Mouse (Mus musculus) intestine, embryonic 14.5 days (tissue): ENCODE measurements around the gene R3hcc1l. TPM values are rescaled to one million over a fixed set of nuclear protein-coding genes. Genes with fewer than 3 reads are reported as not detected.
A peak's percentile ranks its signal among the peaks of the same experiment; 100 is the strongest.

Experiments used
- ATAC-seq: fragments of 200-750 bp; cut with Nextera tagmentation; replicated peaks from 2 replicates; pipeline ENCODE4 v1.8.0; 2017; ENCODE audit warnings: low read depth, moderate number of reproducible peaks, moderate TSS enrichment, moderate library complexity; ENCODE audit not compliant: low FRiP score, low TSS enrichment
- DNase-seq: peaks from one replicate; pipeline ENCODE4 v3.0.0-alpha.2; 2018; ENCODE audit warnings: low spot score
- H3K27ac ChIP-seq: fragments of 300-500 bp; sonication (generic); 2 replicates; pipeline ENCODE4 v1.5.1; 2014; ENCODE audit warnings: low read depth, mild to moderate bottlenecking, control low read depth
- H3K27me3 ChIP-seq: fragments of 300-500 bp; sonication (generic); replicated peaks from 2 replicates; pipeline ENCODE4 v1.6.1; 2014; ENCODE audit warnings: low read length, control low read depth; ENCODE audit not compliant: control insufficient read depth, insufficient read depth
- H3K36me3 ChIP-seq: fragments of 300-500 bp; sonication (generic); 2 replicates; pipeline ENCODE4 v1.6.1; 2014; ENCODE audit warnings: low read length, control low read depth; ENCODE audit not compliant: control insufficient read depth, insufficient read depth
- H3K4me1 ChIP-seq: fragments of 300-500 bp; sonication (generic); replicated peaks from 2 replicates; pipeline ENCODE4 v1.6.1; 2014; ENCODE audit warnings: low read length, control low read depth, mixed read lengths; ENCODE audit not compliant: control insufficient read depth, insufficient read depth
- H3K4me2 ChIP-seq: fragments of 300-500 bp; sonication (generic); 2 replicates; pipeline ENCODE4 v1.6.1; 2014; ENCODE audit warnings: low read length
- H3K4me3 ChIP-seq: fragments of 300-500 bp; sonication (generic); 2 replicates; pipeline ENCODE4 v1.5.1; 2014; ENCODE audit warnings: low read depth, low read length, control low read depth, mixed read lengths
- H3K9ac ChIP-seq: fragments of 300-500 bp; sonication (generic); 2 replicates; pipeline ENCODE4 v1.6.1; 2014; ENCODE audit warnings: mild to moderate bottlenecking, low read length
- H3K9me3 ChIP-seq: fragments of 300-500 bp; sonication (generic); 2 replicates; pipeline ENCODE4 v1.6.1; 2016; ENCODE audit warnings: low read length, control low read depth; ENCODE audit not compliant: control insufficient read depth
- WGBS: fragments of 180-500 bp; shearing (Covaris S2); extraction: QIAGEN DNeasy Blood & Tissue Kit; methylation state at CpG from one replicate; pipeline ENCODE4 v1.1.7; 2014; 5-methylcytosine and 5-hydroxymethylcytosine counted together
- polyA plus RNA-seq: library from polyadenylated mRNA; unstranded; fragments of >200 nt; fragmentation: Nextera tagmentation; extraction: Ambion mirVana; gene quantifications from 2 replicates; pipeline ENCODE4 v1.2.1, GENCODE M21; 2014

R3hcc1l gene
- polyA plus RNA-seq, 1 experiment from 2014 or later: 21.3 TPM

- Histone ChIP-seq H3K9ac (no peak overlapping the region), H3K4me3 (no peak overlapping the region), H3K27ac (peak overlapping the region; percentile 82), H3K27me3 (no peaks in the 10 kb centered on the region), H3K36me3 (no peaks in the 10 kb centered on the region), H3K9me3 (no peaks in the 10 kb centered on the region), H3K4me2 (no peak overlapping the region), H3K4me1 (peaks cover 20% of the 10 kb centered on the region)
- ATAC-seq: peak; percentile 50; the same call in 1 of the 2 replicates
- peak; percentile 64 for DNase-seq
- 21% methylated on average over 8 of the region's 8 CpGs for whole genome bisulfite sequencing
Observed at GRCm38 (mm10) chr19:42638604-42639481, 120.3 kb downstream of the R3hcc1l start.

- no peaks in the 10 kb centered on the region for H3K9me3 ChIP-seq
- WGBS: 33% methylated on average over 8 of the region's 8 CpGs
- no peaks in the 10 kb centered on the region for H3K36me3 ChIP-seq
- no peaks in the 10 kb centered on the region for H3K27me3 ChIP-seq
- ATAC-seq: 0 out of 2 replicates have a peak, but pooled peaks have one; percentile 23
- peaks cover 20% of the 10 kb centered on the region for H3K4me1 ChIP-seq
- no peak overlapping the region for H3K4me3 ChIP-seq
- H3K4me2 ChIP-seq: no peak overlapping the region
- peak overlapping the region; percentile 82 for H3K27ac ChIP-seq
- DNase-seq: no peak
- no peak overlapping the region for H3K9ac ChIP-seq
Observed at GRCm38 (mm10) chr19:42639544-42639943, 121.0 kb downstream of the R3hcc1l start.

DNA sequence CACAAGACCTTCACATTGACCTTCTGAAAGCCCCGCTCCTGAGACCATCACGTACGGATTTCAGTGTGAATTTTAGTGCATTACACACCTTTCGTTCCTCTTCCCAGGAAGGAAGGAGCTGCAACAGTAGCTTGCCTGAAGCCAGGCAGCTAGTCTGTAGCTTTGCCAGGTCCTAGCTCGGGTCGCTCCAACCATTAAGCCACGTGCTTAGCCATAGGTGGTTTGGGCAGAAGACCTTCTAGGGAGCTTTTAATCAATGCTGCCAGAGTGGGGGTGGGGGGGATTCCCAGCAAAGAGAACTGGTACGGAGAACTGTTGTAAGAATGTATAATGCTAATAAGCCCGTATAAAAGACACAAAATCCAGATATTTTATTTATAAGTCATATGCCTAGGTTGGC is 121.7 kb downstream of the R3hcc1l start:
- Histone ChIP-seq H3K36me3 (no peaks in the 10 kb centered on the region), H3K27ac (peak overlapping the region; percentile 82), H3K9ac (no peak overlapping the region), H3K4me2 (no peak overlapping the region), H3K9me3 (no peaks in the 10 kb centered on the region), H3K4me3 (no peak overlapping the region), H3K4me1 (peaks cover 20% of the 10 kb centered on the region), H3K27me3 (no peaks in the 10 kb centered on the region)
- DNase-seq (peak; percentile 40), ATAC-seq (no peak)
- 84% methylated on average over 9 of the region's 9 CpGs for WGBS

Other genes starting within 250 kb of the R3hcc1l start
- gene Crtac1, start 87.0 kb upstream of the R3hcc1l start, polyA plus RNA-seq: 4.1 and 5.6 TPM in 2 replicates
- gene Loxl4, start 94.1 kb downstream of the R3hcc1l start, polyA plus RNA-seq: 1.4 and 1.8 TPM in 2 replicates
- gene Pyroxd2, start 234.0 kb downstream of the R3hcc1l start, polyA plus RNA-seq: 3.5 and 3.6 TPM in 2 replicates